Mouse (Mus musculus) adrenal gland, postnatal 0 days (tissue): ENCODE results near the gene Carnmt1. TPM values are rescaled to one million over a fixed set of nuclear protein-coding genes. Genes with fewer than 3 reads are reported as not detected.

ENCODE experiments used
- polyA plus RNA-seq: library from polyadenylated mRNA; unstranded; fragments of >200 nt; fragmentation: Nextera tagmentation; extraction: Ambion mirVana; gene quantifications from 2 replicates; pipeline ENCODE4 v1.2.1, GENCODE M21; 2015

Carnmt1 gene
- polyA plus RNA-seq = 24.5 and 33.0 TPM in 2 replicates

DNA sequence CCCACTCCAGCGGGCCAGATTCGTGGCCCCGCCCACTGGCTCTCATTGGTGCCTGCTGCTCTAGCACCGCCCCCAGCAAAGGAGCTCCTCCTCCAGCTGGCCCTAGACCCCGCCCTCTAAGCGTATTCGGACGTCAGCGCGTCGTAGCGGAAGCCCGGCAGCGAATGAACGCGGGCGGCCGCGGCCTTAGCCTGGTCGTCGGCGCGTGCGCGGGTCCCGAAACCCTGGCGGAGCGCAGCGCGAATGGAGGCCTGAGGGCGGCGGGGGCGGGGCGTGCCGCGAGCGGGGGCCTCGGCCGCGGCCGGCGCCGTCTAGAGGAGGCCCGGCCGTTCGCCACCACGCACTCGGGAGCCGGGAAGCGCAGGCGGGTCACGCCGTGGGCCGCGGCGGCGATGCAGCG, at the start of gene Carnmt1:
Gene Carnmt1, plus strand, starts transcription at position 157 of the 400 bp plus-strand sequence.

DNA sequence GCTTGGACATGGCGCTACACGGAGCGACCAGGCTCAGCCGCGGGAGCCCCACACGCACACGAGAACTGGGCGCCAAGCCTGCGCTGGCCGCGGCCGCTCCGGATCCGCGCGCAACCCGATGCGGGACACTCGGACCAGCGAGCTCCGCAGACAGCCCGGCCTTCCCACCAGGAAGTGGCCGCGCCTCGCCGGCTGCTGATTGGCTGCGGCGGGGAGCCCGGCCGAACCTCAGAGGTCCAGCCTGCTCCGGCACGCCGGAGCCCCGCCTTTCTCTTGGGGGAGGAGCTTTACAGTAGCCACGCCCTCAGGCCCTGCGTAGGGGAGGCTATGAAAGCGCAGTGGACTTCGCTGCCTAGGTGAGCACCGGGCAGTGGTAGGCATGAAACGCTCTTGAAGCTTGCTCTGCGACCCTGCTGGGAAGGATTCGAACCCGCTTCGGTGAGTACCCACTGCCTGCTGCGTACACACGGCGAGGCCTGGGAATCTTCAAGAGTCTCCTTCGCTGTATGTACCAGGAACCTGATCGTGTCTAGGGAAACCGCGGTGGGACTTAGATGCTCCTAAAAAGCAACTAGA, 38.8 kb upstream of the Carnmt1 start, which contains the start of the genes Ostf1 and Nmrk1:
Gene Ostf1, minus strand, starts transcription at position 180 of the 576 bp plus-strand sequence.
Gene Nmrk1, plus strand, starts transcription at position 307 of the 576 bp plus-strand sequence.

DNA sequence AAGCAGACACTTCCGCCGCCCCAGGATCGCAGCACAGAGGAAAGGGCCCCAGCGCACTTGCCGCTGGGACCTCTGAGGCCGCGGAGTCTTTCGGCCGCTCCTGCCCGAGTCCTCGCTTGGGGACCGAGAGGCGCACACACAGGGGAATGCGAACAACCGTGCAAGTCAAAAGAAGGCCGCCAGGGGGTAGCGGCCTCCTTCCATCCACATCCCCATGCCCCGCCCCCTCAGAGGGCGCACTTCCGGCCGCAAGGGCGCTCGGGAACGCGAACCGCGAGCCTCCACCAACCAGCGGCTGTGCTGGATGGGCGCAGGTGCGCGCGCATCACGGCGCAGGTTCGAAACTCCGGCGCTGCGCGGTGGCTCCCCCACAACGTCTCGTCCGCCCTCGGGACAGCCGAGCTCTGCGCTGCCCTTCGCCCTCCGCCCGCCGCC, 42.3 kb downstream of the Carnmt1 start, which contains the start of gene D030056L22Rik:
Gene D030056L22Rik, plus strand, starts transcription at position 328 of the 435 bp plus-strand sequence.

DNA sequence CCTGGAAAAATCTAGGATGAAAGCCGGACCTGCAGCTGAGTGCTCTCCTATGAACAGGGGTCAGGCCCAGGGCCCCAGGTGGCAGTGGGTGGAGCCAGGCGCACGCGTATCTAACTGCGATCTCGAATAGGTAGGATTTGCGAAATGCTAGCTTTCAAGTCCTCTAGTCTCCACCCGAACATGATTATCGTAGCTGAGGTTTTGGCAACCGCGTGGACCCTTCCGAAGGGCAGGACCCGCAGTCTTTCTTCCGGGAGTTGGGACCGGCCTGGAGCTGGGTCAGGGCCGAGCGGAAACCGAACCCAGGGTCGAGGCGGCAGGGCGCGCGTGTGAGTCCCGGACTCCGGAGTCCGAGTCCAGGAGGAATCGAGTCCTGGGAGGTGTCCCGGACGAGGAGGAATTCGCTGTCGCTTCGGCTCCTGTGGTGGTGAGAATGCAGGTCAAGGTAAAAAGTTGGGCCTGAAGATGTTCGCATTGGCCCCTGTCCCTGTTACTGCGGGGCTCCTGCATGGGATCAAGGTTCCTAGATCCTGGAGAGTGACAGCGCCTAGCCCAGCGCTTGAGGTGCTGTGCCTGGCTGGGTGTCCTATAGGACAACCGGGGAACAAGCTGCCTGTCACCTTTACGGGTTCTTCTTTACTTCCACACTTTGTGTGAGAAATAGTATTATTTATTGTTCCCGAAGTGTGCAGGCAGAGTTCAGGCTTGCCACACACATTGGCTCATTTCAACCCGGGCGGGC, 79.2 kb downstream of the Carnmt1 start, which contains the start of gene Trpm6:
Gene Trpm6, plus strand, starts transcription at position 386 of the 742 bp plus-strand sequence.

Other genes with a start within 250 kb of the Carnmt1 start
- gene Ostf1, start 38.9 kb upstream of the Carnmt1 start, polyA plus RNA-seq = 111 and 143 TPM in 2 replicates
- gene Nmrk1, start 38.8 kb upstream of the Carnmt1 start, polyA plus RNA-seq = 4.7 and 8.9 TPM in 2 replicates
- 25.6 and 27.6 TPM in 2 replicates for gene D030056L22Rik, start 42.4 kb downstream of the Carnmt1 start, polyA plus RNA-seq
- gene Trpm6, start 79.2 kb downstream of the Carnmt1 start, polyA plus RNA-seq = 0.03 and 0.23 TPM in 2 replicates